Mouse (Mus musculus): ENCODE data around the gene Rpl10-ps3. TPM values are rescaled to one million over a fixed set of nuclear protein-coding genes. Genes with fewer than 3 reads are reported as not detected.

Gene Rpl10-ps3
- total and polyA plus RNA-seq, 2 experiments = 37.6 to 91.5 TPM

GRCm38 (mm10) chr9:50305046-50305445, 39.7 kb downstream of the Rpl10-ps3 start:
- Histone ChIP-seq H3K27me3 (ENCODE audit: control insufficient read depth, insufficient read depth, low read length) (0 out of 2 replicates have a peak, but pooled peaks cover 2% of the 10 kb centered on the region), H3K27ac (replicated peaks; ENCODE audit: insufficient read depth, low read depth, low read length) (no peak overlapping the region), H3K36me3 (ENCODE audit: control insufficient read depth, insufficient read depth, low read length) (no peaks in the 10 kb centered on the region), H3K4me1 (ENCODE audit: control insufficient read depth, insufficient read depth, low read length) (no peaks in the 10 kb centered on the region), H3K9ac (ENCODE audit: low read depth, low read length) (no peak overlapping the region), H3K4me3 (ENCODE audit: insufficient read depth, low read depth, low read length) (no peak overlapping the region), H3K79me2 (ENCODE audit: control insufficient read depth, insufficient read depth, low read length) (no peaks in the 10 kb centered on the region)
- DNase-seq (ENCODE audit: extremely low read depth, low read depth, low spot score) = no peak
- WGBS = 49% methylated on average over 2 of the region's 2 CpGs
- TF ChIP-seq CTCF (IDR thresholded peaks at IDR 0.05; ENCODE audit: low read depth, low read length) (no peak), POLR2A (IDR thresholded peaks at IDR 0.05; ENCODE audit: extremely low read depth, insufficient read depth, low read length) (no peak)

GRCm38 (mm10) chr9:50304004-50304403, 40.8 kb downstream of the Rpl10-ps3 start:
- DNase-seq (ENCODE audit: extremely low read depth, low read depth, low spot score) = no peak
- Histone ChIP-seq H3K79me2 (ENCODE audit: control insufficient read depth, insufficient read depth, low read length) (no peaks in the 10 kb centered on the region), H3K27ac (replicated peaks; ENCODE audit: insufficient read depth, low read depth, low read length) (no peak overlapping the region), H3K27me3 (ENCODE audit: control insufficient read depth, insufficient read depth, low read length) (0 out of 2 replicates have a peak, but pooled peaks cover 1% of the 10 kb centered on the region), H3K36me3 (ENCODE audit: control insufficient read depth, insufficient read depth, low read length) (no peaks in the 10 kb centered on the region), H3K4me1 (ENCODE audit: control insufficient read depth, insufficient read depth, low read length) (no peaks in the 10 kb centered on the region), H3K4me3 (ENCODE audit: insufficient read depth, low read depth, low read length) (no peak overlapping the region), H3K9ac (ENCODE audit: low read depth, low read length) (no peak overlapping the region)
- WGBS = 57% methylated on average over 4 of the region's 4 CpGs
- TF ChIP-seq CTCF (IDR thresholded peaks at IDR 0.05; ENCODE audit: low read depth, low read length) (no peak), POLR2A (IDR thresholded peaks at IDR 0.05; ENCODE audit: extremely low read depth, insufficient read depth, low read length) (no peak)

- no peak overlapping the region for H3K9ac ChIP-seq (ENCODE audit: low read depth, low read length)
- DNase-seq (ENCODE audit: extremely low read depth, low read depth, low spot score) = no peak
- H3K79me2 ChIP-seq (ENCODE audit: control insufficient read depth, insufficient read depth, low read length) = no peaks in the 10 kb centered on the region
- no peak for TF ChIP-seq CTCF (IDR thresholded peaks at IDR 0.05; ENCODE audit: low read depth, low read length)
- no peak for TF ChIP-seq POLR2A (IDR thresholded peaks at IDR 0.05; ENCODE audit: extremely low read depth, insufficient read depth, low read length)
- H3K27me3 ChIP-seq (ENCODE audit: control insufficient read depth, insufficient read depth, low read length) = no peaks in the 10 kb centered on the region
- H3K27ac ChIP-seq (replicated peaks; ENCODE audit: insufficient read depth, low read depth, low read length) = no peak overlapping the region
- H3K4me1 ChIP-seq (ENCODE audit: control insufficient read depth, insufficient read depth, low read length) = no peaks in the 10 kb centered on the region
- H3K4me3 ChIP-seq (ENCODE audit: insufficient read depth, low read depth, low read length) = no peak overlapping the region
- H3K36me3 ChIP-seq (ENCODE audit: control insufficient read depth, insufficient read depth, low read length) = no peaks in the 10 kb centered on the region
Measured at GRCm38 (mm10) chr9:50301722-50302121, 43.0 kb downstream of the Rpl10-ps3 start.

- TF ChIP-seq CTCF (IDR thresholded peaks at IDR 0.05; ENCODE audit: low read depth, low read length) = no peak
- H3K79me2 ChIP-seq (ENCODE audit: control insufficient read depth, insufficient read depth, low read length) = no peaks in the 10 kb centered on the region
- H3K36me3 ChIP-seq (ENCODE audit: control insufficient read depth, insufficient read depth, low read length) = no peaks in the 10 kb centered on the region
- H3K27me3 ChIP-seq (ENCODE audit: control insufficient read depth, insufficient read depth, low read length) = no peaks in the 10 kb centered on the region
- H3K4me3 ChIP-seq (ENCODE audit: insufficient read depth, low read depth, low read length) = no peak overlapping the region
- WGBS = 55% methylated on average over 2 of the region's 2 CpGs
- H3K9ac ChIP-seq (ENCODE audit: low read depth, low read length) = no peak overlapping the region
- no peak for DNase-seq (ENCODE audit: extremely low read depth, low read depth, low spot score)
- H3K4me1 ChIP-seq (ENCODE audit: control insufficient read depth, insufficient read depth, low read length) = no peaks in the 10 kb centered on the region
- no peak overlapping the region for H3K27ac ChIP-seq (replicated peaks; ENCODE audit: insufficient read depth, low read depth, low read length)
Measured at GRCm38 (mm10) chr9:50298389-50298788, 46.4 kb downstream of the Rpl10-ps3 start.

Other genes with a start within 250 kb of the Rpl10-ps3 start
- gene Plet1, start 149.6 kb upstream of the Rpl10-ps3 start, total RNA-seq (2014; rRNA removed) = 0.37 and 0.47 TPM in 2 replicates
- 0.73 and 0.86 TPM in 2 replicates for gene Plet1, start 149.6 kb upstream of the Rpl10-ps3 start, polyA plus RNA-seq (2012; rRNA removed)
- gene Pts, start 183.8 kb upstream of the Rpl10-ps3 start, total RNA-seq (2014; rRNA removed) = 82.9 and 103 TPM in 2 replicates
- 25.5 and 34.4 TPM in 2 replicates for gene Pts, start 183.8 kb upstream of the Rpl10-ps3 start, polyA plus RNA-seq (2012; rRNA removed)
- gene Il18, start 209.9 kb upstream of the Rpl10-ps3 start, total RNA-seq (2014; rRNA removed) = 27.1 and 32.8 TPM in 2 replicates
- 11.1 and 15.4 TPM in 2 replicates for gene Il18, start 209.9 kb upstream of the Rpl10-ps3 start, polyA plus RNA-seq (2012; rRNA removed)
- 18.7 and 24.3 TPM in 2 replicates for gene Bco2, start 210.2 kb upstream of the Rpl10-ps3 start, total RNA-seq (2014; rRNA removed)
- 6.0 and 8.8 TPM in 2 replicates for gene Bco2, start 210.2 kb upstream of the Rpl10-ps3 start, polyA plus RNA-seq (2012; rRNA removed)
- gene Tex12, start 216.4 kb upstream of the Rpl10-ps3 start, total RNA-seq (2014; rRNA removed) = 0.20 and 0.55 TPM in 2 replicates
- gene Tex12, start 216.4 kb upstream of the Rpl10-ps3 start, polyA plus RNA-seq (2012; rRNA removed) = 0.16 TPM in 1 of 2 replicates, not detected in the other